Mouse (Mus musculus): ENCODE results near the gene Grhpr.

GRCm38 (mm10) chr4:45019009-45019408 lies 37.8 kb downstream of the Grhpr start:
- TF ChIP-seq CTCF (conservative IDR thresholded peaks at IDR 0.05; ENCODE audit: low read length) (no peak), NANOG (IDR thresholded peaks at IDR 0.05; ENCODE audit: borderline replicate concordance, low read length) (no peak)

Measured in E14TG2a.4 (cell line).